Mouse (Mus musculus): ENCODE results near the gene Dis3l. TPM values are rescaled to one million over a fixed set of nuclear protein-coding genes. Genes with fewer than 3 reads are reported as not detected.

Gene Dis3l
- polyA plus RNA-seq, 1 experiment = 7.2 TPM

GRCm38 (mm10) chr9:64345931-64346330 is 4.8 kb upstream of the Dis3l start:
- no peak for TF ChIP-seq POLR2A (IDR thresholded peaks at IDR 0.05; ENCODE audit: low read depth, low read length)
- TF ChIP-seq CTCF (IDR thresholded peaks at IDR 0.05; ENCODE audit: extremely low read depth, insufficient read length, insufficient replicate concordance, low read depth, low read length) = no peak
- no peaks in the 10 kb centered on the region for H3K36me3 ChIP-seq (ENCODE audit: control insufficient read depth, insufficient read depth, low read length)
- WGBS = 60% methylated on average over 5 of the region's 5 CpGs

GRCm38 (mm10) chr9:64343656-64344055 is 2.6 kb upstream of the Dis3l start:
- Histone ChIP-seq H3K4me1 (ENCODE audit: control insufficient read depth, insufficient read depth, insufficient read length, low read length) (no peaks in the 10 kb centered on the region), H3K36me3 (ENCODE audit: control insufficient read depth, insufficient read depth, low read length) (no peaks in the 10 kb centered on the region), H3K4me3 (ENCODE audit: low read depth, low read length) (no peak overlapping the region), H3K27me3 (ENCODE audit: control insufficient read depth, insufficient read depth, low read length) (no peaks in the 10 kb centered on the region), H3K27ac (ENCODE audit: insufficient read depth, low read depth, low read length) (no peak overlapping the region)
- TF ChIP-seq POLR2A (IDR thresholded peaks at IDR 0.05; ENCODE audit: low read depth, low read length) (no peak), CTCF (IDR thresholded peaks at IDR 0.05; ENCODE audit: extremely low read depth, insufficient read length, insufficient replicate concordance, low read depth, low read length) (no peak)
- 92% methylated on average over 2 of the region's 2 CpGs for WGBS

More at GRCm38 (mm10) chr9:64345931-64346330, 4.8 kb upstream of the Dis3l start:
- no peak overlapping the region for H3K27ac ChIP-seq (ENCODE audit: insufficient read depth, low read depth, low read length)
- H3K27me3 ChIP-seq (ENCODE audit: control insufficient read depth, insufficient read depth, low read length) = no peaks in the 10 kb centered on the region
- H3K4me1 ChIP-seq (ENCODE audit: control insufficient read depth, insufficient read depth, insufficient read length, low read length) = no peaks in the 10 kb centered on the region
- no peak overlapping the region for H3K4me3 ChIP-seq (ENCODE audit: low read depth, low read length)

- no peak overlapping the region for H3K27ac ChIP-seq (ENCODE audit: insufficient read depth, low read depth, low read length)
- H3K27me3 ChIP-seq (ENCODE audit: control insufficient read depth, insufficient read depth, low read length) = no peaks in the 10 kb centered on the region
- no peak for TF ChIP-seq CTCF (IDR thresholded peaks at IDR 0.05; ENCODE audit: extremely low read depth, insufficient read length, insufficient replicate concordance, low read depth, low read length)
- no peak for TF ChIP-seq POLR2A (IDR thresholded peaks at IDR 0.05; ENCODE audit: low read depth, low read length)
- no peaks in the 10 kb centered on the region for H3K4me1 ChIP-seq (ENCODE audit: control insufficient read depth, insufficient read depth, insufficient read length, low read length)
- no peak overlapping the region for H3K4me3 ChIP-seq (ENCODE audit: low read depth, low read length)
- no peaks in the 10 kb centered on the region for H3K36me3 ChIP-seq (ENCODE audit: control insufficient read depth, insufficient read depth, low read length)
- 82% methylated on average over 8 of the region's 8 CpGs for WGBS
Measured at GRCm38 (mm10) chr9:64341671-64342070, 583 bp upstream of the Dis3l start.

GRCm38 (mm10) chr9:64340351-64341253 is 486 bp downstream of the Dis3l start:
- Histone ChIP-seq H3K36me3 (ENCODE audit: control insufficient read depth, insufficient read depth, low read length) (peaks cover 5% of the 10 kb centered on the region; the same call in 1 of the 2 replicates), H3K27ac (ENCODE audit: insufficient read depth, low read depth, low read length) (peak overlapping the region; percentile 94), H3K4me3 (ENCODE audit: low read depth, low read length) (peak overlapping the region; percentile 83), H3K27me3 (ENCODE audit: control insufficient read depth, insufficient read depth, low read length) (no peaks in the 10 kb centered on the region), H3K4me1 (ENCODE audit: control insufficient read depth, insufficient read depth, insufficient read length, low read length) (no peaks in the 10 kb centered on the region)
- WGBS = under 1% methylated on average over 85 of the region's 85 CpGs
- TF ChIP-seq POLR2A (IDR thresholded peaks at IDR 0.05; ENCODE audit: low read depth, low read length) = peak; percentile 30
- no peak for TF ChIP-seq CTCF (IDR thresholded peaks at IDR 0.05; ENCODE audit: extremely low read depth, insufficient read length, insufficient replicate concordance, low read depth, low read length)

- no peaks in the 10 kb centered on the region for H3K27me3 ChIP-seq (ENCODE audit: control insufficient read depth, insufficient read depth, low read length)
- H3K4me1 ChIP-seq (ENCODE audit: control insufficient read depth, insufficient read depth, insufficient read length, low read length) = no peaks in the 10 kb centered on the region
- peaks cover 6% of the 10 kb centered on the region; the same call in 1 of the 2 replicates for H3K36me3 ChIP-seq (ENCODE audit: control insufficient read depth, insufficient read depth, low read length)
- H3K4me3 ChIP-seq (ENCODE audit: low read depth, low read length) = no peak overlapping the region
- 70% methylated on average over 8 of the region's 8 CpGs for WGBS
- H3K27ac ChIP-seq (ENCODE audit: insufficient read depth, low read depth, low read length) = no peak overlapping the region
- TF ChIP-seq POLR2A (IDR thresholded peaks at IDR 0.05; ENCODE audit: low read depth, low read length) (no peak), CTCF (IDR thresholded peaks at IDR 0.05; ENCODE audit: extremely low read depth, insufficient read length, insufficient replicate concordance, low read depth, low read length) (peak; percentile 7; the same call in 1 of the 2 replicates)
Measured at GRCm38 (mm10) chr9:64339361-64339760, 1.7 kb downstream of the Dis3l start.

- Histone ChIP-seq H3K4me3 (ENCODE audit: low read depth, low read length) (no peak overlapping the region), H3K4me1 (ENCODE audit: control insufficient read depth, insufficient read depth, insufficient read length, low read length) (no peaks in the 10 kb centered on the region), H3K36me3 (ENCODE audit: control insufficient read depth, insufficient read depth, low read length) (peaks cover 8% of the 10 kb centered on the region; the same call in 1 of the 2 replicates), H3K27ac (ENCODE audit: insufficient read depth, low read depth, low read length) (no peak overlapping the region), H3K27me3 (ENCODE audit: control insufficient read depth, insufficient read depth, low read length) (no peaks in the 10 kb centered on the region)
- 93% methylated on average over 6 of the region's 6 CpGs for WGBS
- TF ChIP-seq CTCF (IDR thresholded peaks at IDR 0.05; ENCODE audit: extremely low read depth, insufficient read length, insufficient replicate concordance, low read depth, low read length) = no peak
- no peak for TF ChIP-seq POLR2A (IDR thresholded peaks at IDR 0.05; ENCODE audit: low read depth, low read length)
Measured at GRCm38 (mm10) chr9:64335825-64336224, 5.3 kb downstream of the Dis3l start.

- H3K4me1 ChIP-seq (ENCODE audit: control insufficient read depth, insufficient read depth, insufficient read length, low read length) = no peaks in the 10 kb centered on the region
- H3K4me3 ChIP-seq (ENCODE audit: low read depth, low read length) = no peak overlapping the region
- no peak for TF ChIP-seq CTCF (IDR thresholded peaks at IDR 0.05; ENCODE audit: extremely low read depth, insufficient read length, insufficient replicate concordance, low read depth, low read length)
- no peak for TF ChIP-seq POLR2A (IDR thresholded peaks at IDR 0.05; ENCODE audit: low read depth, low read length)
- H3K36me3 ChIP-seq (ENCODE audit: control insufficient read depth, insufficient read depth, low read length) = peaks cover 52% of the 10 kb centered on the region
- WGBS = 95% methylated on average over 7 of the region's 7 CpGs
- no peak overlapping the region for H3K27ac ChIP-seq (ENCODE audit: insufficient read depth, low read depth, low read length)
- no peaks in the 10 kb centered on the region for H3K27me3 ChIP-seq (ENCODE audit: control insufficient read depth, insufficient read depth, low read length)
Measured at GRCm38 (mm10) chr9:64323976-64324375, 17.1 kb downstream of the Dis3l start.

Measured in small intestine, adult 2 months (tissue).